In the genomic region with DNA sequence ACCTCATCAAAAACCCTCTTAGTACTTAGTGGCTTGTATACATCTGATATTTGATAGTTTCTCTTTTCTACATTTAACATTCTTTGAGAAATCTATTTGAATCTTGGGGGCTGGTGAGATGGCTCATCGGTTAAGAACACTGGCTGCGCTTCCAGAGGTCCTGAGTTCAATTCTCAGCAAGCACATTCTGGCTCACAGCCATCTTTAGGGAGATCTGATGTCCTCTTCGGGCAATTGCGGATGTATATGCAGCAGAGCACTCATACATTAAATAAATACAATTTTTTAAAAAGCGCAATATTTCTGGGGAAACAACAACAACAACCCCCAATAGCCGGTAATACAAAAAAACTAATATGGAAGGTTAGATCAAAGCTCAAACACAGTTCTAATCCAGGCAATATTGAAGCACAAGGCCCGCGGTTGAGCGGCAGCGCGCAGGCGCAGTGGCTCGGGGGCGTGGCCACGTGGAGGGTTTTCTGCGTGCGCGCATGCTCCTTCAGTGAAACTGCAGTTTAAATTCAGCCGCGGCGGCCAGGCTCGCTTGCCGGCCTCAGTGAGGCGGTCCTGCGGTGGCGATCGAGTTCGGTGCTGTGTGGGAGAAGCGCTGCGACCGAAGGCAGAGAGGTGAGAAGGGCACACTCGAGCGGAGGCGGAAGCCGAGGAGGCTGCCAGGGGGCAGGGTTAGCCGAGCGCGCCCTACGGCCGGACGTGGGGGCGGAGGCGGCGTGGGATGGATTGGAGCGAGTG, we compare ENCODE assay signal across 8 mouse cellular contexts. TPM values are rescaled to one million over a fixed set of nuclear protein-coding genes. Genes with fewer than 3 reads are reported as not detected.
A peak's percentile ranks its signal among the peaks of the same experiment; 100 is the strongest.
DNase-seq lines count a peak whose midpoint lies in the region; ATAC-seq and TF ChIP-seq lines count a peak whose summit lies in the region.

A gene (plus strand): TSS at position 455 of the 750 bp plus-strand sequence.

- H3K27me3 ChIP-seq in CH12.LX (replicated peaks) = no peaks in the 10 kb centered on the region
- no peaks in the 10 kb centered on the region for H3K27me3 ChIP-seq in forebrain, embryonic 10.5 days (ENCODE audit: poor library complexity, severe bottlenecking)
- H3K27me3 ChIP-seq in heart, embryonic 15.5 days = no peaks in the 10 kb centered on the region
- no peaks in the 10 kb centered on the region for H3K27me3 ChIP-seq in liver, embryonic 13.5 days
- no peaks in the 10 kb centered on the region for H3K27me3 ChIP-seq in stomach, embryonic 14.5 days (ENCODE audit: control insufficient read depth, insufficient read depth, low read length)

- H3K36me3 ChIP-seq in CH12.LX (replicated peaks in 1 of 2; ENCODE audit: control insufficient read depth in 1 of 2, insufficient read depth in 1 of 2, low read length in 1 of 2) = peaks cover 35 to 48% of the 10 kb centered on the region in 2 experiments
- H3K36me3 ChIP-seq in forebrain, embryonic 10.5 days (replicated peaks) = peaks cover 44% of the 10 kb centered on the region
- peaks cover 30% of the 10 kb centered on the region for H3K36me3 ChIP-seq in heart, embryonic 15.5 days
- peaks cover 47% of the 10 kb centered on the region for H3K36me3 ChIP-seq in liver, embryonic 13.5 days
- H3K36me3 ChIP-seq in stomach, embryonic 14.5 days (ENCODE audit: control insufficient read depth, insufficient read depth, low read length) = peaks cover 29% of the 10 kb centered on the region

- peak within 1 kb of the TSS; percentile 68 to 83 (median 71) for H3K4me3 ChIP-seq in CH12.LX (replicated peaks in 1 of 3; ENCODE audit: low read depth in 2 of 3, low read length in 2 of 3, poor library complexity in 1 of 3)
- H3K4me3 ChIP-seq in forebrain, embryonic 10.5 days = peak within 1 kb of the TSS; percentile 81
- peak within 1 kb of the TSS; percentile 83 for H3K4me3 ChIP-seq in heart, embryonic 15.5 days
- H3K4me3 ChIP-seq in liver, embryonic 13.5 days (replicated peaks) = peak within 1 kb of the TSS; percentile 88
- peak within 1 kb of the TSS; percentile 51 for H3K4me3 ChIP-seq in stomach, embryonic 14.5 days (ENCODE audit: low read depth, low read length)

- TF ChIP-seq EP300 in CH12.LX (IDR thresholded peaks at IDR 0.05; ENCODE audit: low read length) = no peak

- H3K79me2 ChIP-seq in CH12.LX (replicated peaks; ENCODE audit: control insufficient read depth, extremely low read depth, insufficient read depth, poor library complexity, severe bottlenecking) = peaks cover 15% of the 10 kb centered on the region

- dilution Hi-C loops in CH12.LX (cut with MboI; ENCODE audit: extremely low pct_ligation_motif_present, extremely low pct_unique_long_range_greater_than_20kb, low sequenced_read_pairs) = no loop called here

- ATAC-seq in heart, embryonic 15.5 days (replicated peaks; ENCODE audit: insufficient number of reproducible peaks, insufficient read depth, low FRiP score, low read depth) = peak; percentile 78
- peak; percentile 89 for ATAC-seq in liver, embryonic 13.5 days (ENCODE audit: low read depth)
- ATAC-seq in stomach, embryonic 14.5 days (ENCODE audit: insufficient number of reproducible peaks, insufficient read depth, low FRiP score, low read depth) = peak; percentile 80

- TF ChIP-seq CTCF in CH12.LX (conservative IDR thresholded peaks at IDR 0.05 in 1 of 2, IDR thresholded peaks at IDR 0.05 in 1 of 2; ENCODE audit: low read depth in 2 of 2, low read length in 2 of 2) = no peak

- TF ChIP-seq POLR2A in CH12.LX (IDR thresholded peaks at IDR 0.05; ENCODE audit: low read depth, low read length) = peak; percentile 97

- H3K27ac ChIP-seq in CH12.LX (ENCODE audit: insufficient read depth, low read depth) = peak within 1 kb of the TSS; percentile 87
- H3K27ac ChIP-seq in forebrain, embryonic 10.5 days = peak within 1 kb of the TSS; percentile 95
- H3K27ac ChIP-seq in heart, embryonic 15.5 days = peak within 1 kb of the TSS; percentile 92
- H3K27ac ChIP-seq in liver, embryonic 13.5 days = peak within 1 kb of the TSS; percentile 94
- peak within 1 kb of the TSS; percentile 87 for H3K27ac ChIP-seq in stomach, embryonic 14.5 days (ENCODE audit: low read length)

- H3K9me3 ChIP-seq in CH12.LX (replicated peaks; ENCODE audit: low read length) = no peaks in the 10 kb centered on the region
- H3K9me3 ChIP-seq in forebrain, embryonic 10.5 days = no peaks in the 10 kb centered on the region
- H3K9me3 ChIP-seq in heart, embryonic 15.5 days (replicated peaks) = no peaks in the 10 kb centered on the region
- H3K9me3 ChIP-seq in liver, embryonic 13.5 days (replicated peaks) = no peaks in the 10 kb centered on the region
- H3K9me3 ChIP-seq in stomach, embryonic 14.5 days (ENCODE audit: control insufficient read depth, low read depth, low read length) = no peaks in the 10 kb centered on the region

- peak; percentile 87 for DNase-seq in CH12.LX (ENCODE audit: extremely low read depth)
- DNase-seq in c-Kit-positive CD71-negative TER-119-negative erythroid progenitor cells, embryonic 14.5 days (ENCODE audit: low read depth) = peak; percentile 83
- DNase-seq in forebrain, embryonic 10.5 days (ENCODE audit: extremely low spot score, low spot score) = peak; percentile 92
- peak; percentile 95 for DNase-seq in kidney, postnatal 14 days
- peak; percentile 90 for DNase-seq in liver, embryonic 13.5 days
- DNase-seq in natural killer cell, adult 2 months (ENCODE audit: low spot score in 2 of 2) = peak; percentile 92 to 93

- peaks cover 5 to 25% of the 10 kb centered on the region in 2 experiments; a peak in 3 of 4 replicates for H3K4me1 ChIP-seq in CH12.LX (ENCODE audit: control insufficient read depth in 1 of 2, insufficient read depth in 2 of 2)
- H3K4me1 ChIP-seq in forebrain, embryonic 10.5 days = peaks cover 17% of the 10 kb centered on the region
- peaks cover 17% of the 10 kb centered on the region for H3K4me1 ChIP-seq in heart, embryonic 15.5 days (replicated peaks)
- peaks cover 42% of the 10 kb centered on the region for H3K4me1 ChIP-seq in liver, embryonic 13.5 days (replicated peaks)
- H3K4me1 ChIP-seq in stomach, embryonic 14.5 days (ENCODE audit: control insufficient read depth, insufficient read depth, low read length) = peaks cover 9% of the 10 kb centered on the region; the same call in 1 of the 2 replicates

- no peak for TF ChIP-seq RAD21 in CH12.LX (IDR thresholded peaks at IDR 0.05; ENCODE audit: low read depth, low read length)

- 6% methylated on average over 45 of the region's 45 CpGs for WGBS in forebrain, embryonic 10.5 days
- 5% methylated on average over 45 of the region's 45 CpGs for WGBS in heart, embryonic 15.5 days
- 5% methylated on average over 45 of the region's 45 CpGs for WGBS in liver, embryonic 13.5 days (ENCODE audit: insufficient replicate concordance)
- WGBS in stomach, embryonic 14.5 days = 5% methylated on average over 45 of the region's 45 CpGs

- in situ Hi-C loops in CH12.LX (cut with MboI; ENCODE audit: low pct_ligation_motif_present, low pct_unique_long_range_greater_than_20kb, low sequenced_read_pairs) = no loop called here

- H3K9ac ChIP-seq in CH12.LX (ENCODE audit: insufficient read depth, low read depth) = peak within 1 kb of the TSS; percentile 81
- peak within 1 kb of the TSS; percentile 81 for H3K9ac ChIP-seq in heart, embryonic 15.5 days
- H3K9ac ChIP-seq in liver, embryonic 13.5 days = peak within 1 kb of the TSS; percentile 86
- H3K9ac ChIP-seq in stomach, embryonic 14.5 days (replicated peaks; ENCODE audit: low read depth, low read length) = peak within 1 kb of the TSS; percentile 49

- H3K4me2 ChIP-seq in CH12.LX (ENCODE audit: insufficient read depth, low read depth, poor library complexity, severe bottlenecking) = peak within 1 kb of the TSS; percentile 69
- peak within 1 kb of the TSS; percentile 81 for H3K4me2 ChIP-seq in heart, embryonic 15.5 days
- H3K4me2 ChIP-seq in liver, embryonic 13.5 days = peak within 1 kb of the TSS; percentile 89
- peak within 1 kb of the TSS; percentile 76 for H3K4me2 ChIP-seq in stomach, embryonic 14.5 days (replicated peaks; ENCODE audit: low read depth, low read length)

TF ChIP-seq in CH12.LX, 34 proteins besides CTCF, POLR2A, EP300 and RAD21 (continues in another document):
- TF ChIP-seq IRF4 (IDR thresholded peaks at IDR 0.05; ENCODE audit: low read depth, low read length) = peak; percentile 47; the same call in 1 of the 2 replicates
- TF ChIP-seq MYC (IDR thresholded peaks at IDR 0.05; ENCODE audit: low read depth, low read length) = peak; percentile 78
- no peak for TF ChIP-seq JUND (conservative IDR thresholded peaks at IDR 0.05; ENCODE audit: low read depth, low read length)
- TF ChIP-seq NELFE (IDR thresholded peaks at IDR 0.05; ENCODE audit: low read depth, low read length) = peak; percentile 85
- TF ChIP-seq NRF1 (IDR thresholded peaks at IDR 0.05; ENCODE audit: low read depth, low read length) = peak; percentile 97
- peak; percentile 65; the same call in 1 of the 2 replicates for TF ChIP-seq E2F4 (IDR thresholded peaks at IDR 0.05; ENCODE audit: insufficient replicate concordance, low read depth, low read length)
- TF ChIP-seq JUN (IDR thresholded peaks at IDR 0.05; ENCODE audit: insufficient read depth, low read depth, low read length) = no peak
- peak; percentile 96 for TF ChIP-seq ZMIZ1 (IDR thresholded peaks at IDR 0.05; ENCODE audit: low read depth, low read length)
- peak; percentile 83 for TF ChIP-seq USF1 (IDR thresholded peaks at IDR 0.05; ENCODE audit: low read depth, low read length)
- TF ChIP-seq SMC3 (IDR thresholded peaks at IDR 0.05; ENCODE audit: low read depth, low read length) = no peak
- peak; percentile 84 for TF ChIP-seq MAX (IDR thresholded peaks at IDR 0.05; ENCODE audit: low read length)
- 0 out of 2 replicates have a peak, but pooled peaks have one; percentile 57 for TF ChIP-seq KAT2A (IDR thresholded peaks at IDR 0.05; ENCODE audit: insufficient replicate concordance, low read length)
- TF ChIP-seq CHD2 (IDR thresholded peaks at IDR 0.05; ENCODE audit: low read length) = no peak; the same call in 1 of the 2 replicates
- TF ChIP-seq ZNF384 (IDR thresholded peaks at IDR 0.05; ENCODE audit: low read depth, low read length) = no peak
- peak; percentile 62 for TF ChIP-seq HCFC1 (IDR thresholded peaks at IDR 0.05; ENCODE audit: low read depth, low read length)
- no peak for TF ChIP-seq ZKSCAN1 (IDR thresholded peaks at IDR 0.05; ENCODE audit: borderline replicate concordance, low read depth, low read length)
- TF ChIP-seq POLR2AphosphoS2 (IDR thresholded peaks at IDR 0.05; ENCODE audit: low read depth, low read length) = peak; percentile 61; the same call in 1 of the 2 replicates

RNA-seq across cellular contexts. Expression of the gene that starts here (rescaled TPM):
- 17.8 and 22.7 TPM in 2 replicates for total RNA-seq in CH12.LX (2012; rRNA removed)
- 11.8 and 12.7 TPM in 2 replicates for total RNA-seq in CH12.LX (2014; rRNA removed)
- 21.5 and 22.6 TPM in 2 replicates for polyA plus RNA-seq in CH12.LX (2012; ENCODE audit: insufficient read length, low read depth)
- 35.1 and 37.8 TPM in 2 replicates for polyA plus RNA-seq in forebrain, embryonic 10.5 days (2016; fragmentation: Nextera tagmentation; extraction: Ambion mirVana)
- polyA plus RNA-seq in heart, embryonic 15.5 days (2015; fragmentation: Nextera tagmentation; extraction: Ambion mirVana) = 9.5 and 12.4 TPM in 2 replicates
- 8.6 and 9.9 TPM in 2 replicates for polyA plus RNA-seq in liver, embryonic 13.5 days (2015; fragmentation: Nextera tagmentation; extraction: Ambion mirVana)
- 23.2 and 23.6 TPM in 2 replicates for polyA plus RNA-seq in stomach, embryonic 14.5 days (2014; fragmentation: Nextera tagmentation; extraction: Ambion mirVana)

Comparison
In these comparisons a context has a peak if more than half of its experiments do, and no peak if none do; other contexts are left out.
1. Peak in every context shown above with its lines: DNase-seq, ATAC-seq, H3K4me3 ChIP-seq and H3K27ac ChIP-seq.